Mouse (Mus musculus): ENCODE results near the gene Obsl1. TPM values are rescaled to one million over a fixed set of nuclear protein-coding genes. Genes with fewer than 3 reads are reported as not detected.

The Obsl1 gene
- polyA plus RNA-seq, 1 experiment: 6.2 TPM

DNA sequence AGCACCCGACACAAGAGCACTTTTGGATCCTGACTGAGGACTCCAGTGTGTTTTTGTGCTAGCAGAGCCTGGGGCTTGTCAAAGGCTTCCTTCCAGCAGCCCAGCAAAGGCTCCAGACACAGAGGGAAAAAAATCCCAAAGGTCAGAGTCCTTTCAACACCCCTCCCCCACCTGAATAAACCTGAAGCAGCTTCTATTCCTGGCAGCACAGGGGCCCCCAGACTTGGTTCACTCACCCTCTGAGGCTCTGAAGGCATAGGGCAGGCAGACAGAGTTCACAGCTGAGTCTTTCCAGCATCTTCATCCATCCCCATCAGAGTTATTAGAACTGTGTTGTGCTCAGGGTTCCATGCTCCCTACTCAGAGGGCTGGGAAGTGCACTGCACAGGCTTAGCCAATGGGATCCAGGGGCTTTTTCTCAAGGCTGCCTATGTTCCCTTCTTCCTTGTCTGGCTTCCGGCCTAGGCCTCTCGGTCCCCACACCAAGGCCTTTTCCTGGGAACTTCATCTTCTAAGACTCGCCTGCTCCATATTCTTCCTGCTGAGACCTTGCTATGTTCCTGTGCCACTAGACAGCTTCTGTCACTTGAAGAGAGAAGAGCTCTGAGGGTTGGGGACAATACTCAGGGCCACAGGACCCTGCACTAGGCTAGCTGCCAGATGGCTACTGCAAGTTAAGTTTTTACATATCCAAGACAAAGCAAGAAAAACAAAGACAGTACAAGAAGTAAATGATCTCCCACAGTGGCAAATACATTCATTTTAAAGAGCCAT is 5.4 kb upstream of the Obsl1 start:
- WGBS: 76% methylated on average over 4 of the region's 4 CpGs
- Histone ChIP-seq H3K27ac (ENCODE audit: control insufficient read depth, insufficient read depth, low read depth, low read length, poor library complexity) (no peak overlapping the region), H3K4me1 (ENCODE audit: control insufficient read depth, insufficient read depth, low read length) (no peaks in the 10 kb centered on the region), H3K4me3 (replicated peaks; ENCODE audit: control insufficient read depth, low read depth, low read length) (no peak overlapping the region)
- TF ChIP-seq CTCF (IDR thresholded peaks at IDR 0.05; ENCODE audit: control insufficient read depth, insufficient read depth, low read length): no peak
- TF ChIP-seq POLR2A (IDR thresholded peaks at IDR 0.05; ENCODE audit: borderline replicate concordance, control insufficient read depth, low read depth, low read length): no peak

DNA sequence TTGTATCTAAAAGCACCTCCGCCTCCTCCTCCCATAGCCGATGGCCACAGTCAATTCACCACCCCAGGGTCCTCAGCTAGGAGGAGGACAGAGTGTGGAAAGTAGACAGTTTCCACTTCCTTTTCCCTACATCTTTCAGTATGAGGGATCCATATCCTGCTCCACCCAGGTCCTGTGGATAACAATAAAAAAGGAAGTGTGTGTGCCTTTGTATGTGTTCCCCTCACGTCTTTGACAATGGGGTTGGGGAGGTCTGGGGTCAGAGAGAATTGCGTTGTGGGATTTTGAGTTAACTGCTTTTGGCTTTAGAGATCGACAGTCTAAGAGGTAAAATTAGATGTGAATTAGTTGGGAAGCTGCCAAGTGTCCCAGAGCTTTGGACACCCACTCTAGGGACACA is 3.9 kb upstream of the Obsl1 start:
- H3K4me1 ChIP-seq (ENCODE audit: control insufficient read depth, insufficient read depth, low read length): no peaks in the 10 kb centered on the region
- TF ChIP-seq CTCF (IDR thresholded peaks at IDR 0.05; ENCODE audit: control insufficient read depth, insufficient read depth, low read length) (no peak), POLR2A (IDR thresholded peaks at IDR 0.05; ENCODE audit: borderline replicate concordance, control insufficient read depth, low read depth, low read length) (no peak)
- H3K27ac ChIP-seq (ENCODE audit: control insufficient read depth, insufficient read depth, low read depth, low read length, poor library complexity): no peak overlapping the region
- no peak overlapping the region for H3K4me3 ChIP-seq (replicated peaks; ENCODE audit: control insufficient read depth, low read depth, low read length)
- WGBS: 50% methylated on average over 5 of the region's 5 CpGs

DNA sequence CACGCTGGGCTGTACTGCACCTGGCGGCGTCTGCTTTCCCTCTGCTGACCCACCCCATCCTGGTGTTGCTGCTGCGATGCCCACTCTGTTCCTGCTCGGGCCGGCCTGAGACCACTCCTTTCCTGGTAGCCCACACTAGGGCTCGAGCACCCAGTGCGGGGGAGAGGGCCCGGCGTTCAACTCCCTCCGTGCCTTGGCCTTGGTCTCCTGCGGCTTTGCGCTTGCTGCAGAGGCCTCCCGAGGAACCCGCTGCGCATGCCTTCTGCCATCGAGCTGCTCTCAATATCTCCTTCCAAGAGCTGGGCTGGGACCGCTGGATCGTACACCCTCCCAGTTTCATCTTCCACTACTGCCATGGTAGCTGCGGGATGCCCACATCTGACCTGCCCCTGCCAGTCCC is 3.3 kb upstream of the Obsl1 start:
- no peak overlapping the region; the same call in 1 of the 2 replicates for H3K27ac ChIP-seq (ENCODE audit: control insufficient read depth, insufficient read depth, low read depth, low read length, poor library complexity)
- no peak overlapping the region for H3K4me3 ChIP-seq (replicated peaks; ENCODE audit: control insufficient read depth, low read depth, low read length)
- no peaks in the 10 kb centered on the region for H3K4me1 ChIP-seq (ENCODE audit: control insufficient read depth, insufficient read depth, low read length)
- WGBS: 79% methylated on average over 20 of the region's 20 CpGs
- TF ChIP-seq CTCF (IDR thresholded peaks at IDR 0.05; ENCODE audit: control insufficient read depth, insufficient read depth, low read length): no peak
- no peak for TF ChIP-seq POLR2A (IDR thresholded peaks at IDR 0.05; ENCODE audit: borderline replicate concordance, control insufficient read depth, low read depth, low read length)

DNA sequence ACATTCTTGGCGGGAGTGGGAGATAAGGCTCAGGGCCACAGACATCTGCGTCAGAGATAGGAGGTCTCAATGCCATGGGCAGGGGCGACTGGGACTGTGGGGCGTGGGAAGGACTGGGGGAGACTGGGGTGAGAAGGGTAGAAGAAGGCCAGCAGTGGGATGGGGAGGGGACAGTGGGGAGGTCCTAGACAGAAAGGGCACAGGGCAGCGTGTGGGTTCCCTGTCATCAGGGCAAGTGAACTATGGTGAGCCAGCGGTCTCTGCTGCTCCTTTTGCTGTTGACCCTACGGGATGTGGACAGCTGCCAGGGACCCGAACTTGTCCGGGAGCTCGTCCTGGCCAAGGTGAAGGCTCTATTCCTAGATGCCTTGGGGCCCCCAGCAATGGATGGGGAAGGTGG is 754 bp upstream of the Obsl1 start, which contains the start of gene Inha:
TSS of gene Inha (plus strand) at position 72 of the 400 bp plus-strand sequence.
- 74% methylated on average over 10 of the region's 10 CpGs for WGBS
- no peak for TF ChIP-seq POLR2A (IDR thresholded peaks at IDR 0.05; ENCODE audit: borderline replicate concordance, control insufficient read depth, low read depth, low read length)
- no peak for TF ChIP-seq CTCF (IDR thresholded peaks at IDR 0.05; ENCODE audit: control insufficient read depth, insufficient read depth, low read length)
- Histone ChIP-seq H3K4me1 (ENCODE audit: control insufficient read depth, insufficient read depth, low read length) (no peaks in the 10 kb centered on the region), H3K27ac (ENCODE audit: control insufficient read depth, insufficient read depth, low read depth, low read length, poor library complexity) (no peak within 1 kb of the TSS; the same call in 1 of the 2 replicates), H3K4me3 (replicated peaks; ENCODE audit: control insufficient read depth, low read depth, low read length) (no peak within 1 kb of the TSS)

DNA sequence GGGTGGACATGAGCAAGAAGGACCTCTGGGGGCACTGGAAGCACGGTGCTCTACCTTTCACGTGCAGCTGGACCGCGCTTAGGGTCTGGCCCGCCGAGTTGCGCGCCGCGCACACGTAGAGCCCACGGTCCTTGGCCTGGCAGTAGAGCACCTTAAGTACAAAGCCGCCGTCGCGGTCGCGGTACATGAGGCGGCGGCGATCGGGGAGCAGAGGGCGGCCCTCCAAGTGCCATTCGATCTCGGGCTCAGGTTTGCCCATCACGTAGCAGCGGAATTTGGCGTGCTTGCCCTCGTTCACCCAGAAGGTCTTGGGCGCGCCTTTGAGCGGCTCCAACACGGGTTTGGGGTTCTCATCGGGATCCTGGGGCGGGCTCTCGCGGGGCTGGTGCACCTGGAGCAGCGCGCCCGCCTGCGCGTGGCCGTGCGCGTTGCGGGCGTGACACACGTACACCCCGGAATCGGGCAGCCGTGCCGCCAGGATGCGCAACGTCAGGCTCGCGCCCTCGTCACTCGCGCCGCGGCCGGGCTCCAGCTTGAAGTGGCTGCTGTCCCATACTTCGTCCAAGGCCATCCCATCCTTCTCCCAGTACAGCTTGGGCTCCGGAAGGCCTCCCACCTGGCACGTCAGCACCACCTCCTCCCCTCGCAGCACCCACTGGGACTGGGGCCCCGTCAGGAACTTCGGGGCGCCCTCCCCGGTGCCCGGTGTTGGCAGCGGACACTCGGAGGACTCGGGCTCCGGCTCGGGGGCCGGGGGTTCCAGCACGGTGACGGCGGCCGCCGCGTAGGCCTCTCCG is 895 bp downstream of the Obsl1 start:
- Histone ChIP-seq H3K4me3 (replicated peaks; ENCODE audit: control insufficient read depth, low read depth, low read length) (no peak overlapping the region), H3K27ac (ENCODE audit: control insufficient read depth, insufficient read depth, low read depth, low read length, poor library complexity) (no peak overlapping the region; the same call in 1 of the 2 replicates), H3K4me1 (ENCODE audit: control insufficient read depth, insufficient read depth, low read length) (no peaks in the 10 kb centered on the region)
- WGBS: 1% methylated on average over 84 of the region's 84 CpGs
- TF ChIP-seq POLR2A (IDR thresholded peaks at IDR 0.05; ENCODE audit: borderline replicate concordance, control insufficient read depth, low read depth, low read length): no peak
- no peak for TF ChIP-seq CTCF (IDR thresholded peaks at IDR 0.05; ENCODE audit: control insufficient read depth, insufficient read depth, low read length)

DNA sequence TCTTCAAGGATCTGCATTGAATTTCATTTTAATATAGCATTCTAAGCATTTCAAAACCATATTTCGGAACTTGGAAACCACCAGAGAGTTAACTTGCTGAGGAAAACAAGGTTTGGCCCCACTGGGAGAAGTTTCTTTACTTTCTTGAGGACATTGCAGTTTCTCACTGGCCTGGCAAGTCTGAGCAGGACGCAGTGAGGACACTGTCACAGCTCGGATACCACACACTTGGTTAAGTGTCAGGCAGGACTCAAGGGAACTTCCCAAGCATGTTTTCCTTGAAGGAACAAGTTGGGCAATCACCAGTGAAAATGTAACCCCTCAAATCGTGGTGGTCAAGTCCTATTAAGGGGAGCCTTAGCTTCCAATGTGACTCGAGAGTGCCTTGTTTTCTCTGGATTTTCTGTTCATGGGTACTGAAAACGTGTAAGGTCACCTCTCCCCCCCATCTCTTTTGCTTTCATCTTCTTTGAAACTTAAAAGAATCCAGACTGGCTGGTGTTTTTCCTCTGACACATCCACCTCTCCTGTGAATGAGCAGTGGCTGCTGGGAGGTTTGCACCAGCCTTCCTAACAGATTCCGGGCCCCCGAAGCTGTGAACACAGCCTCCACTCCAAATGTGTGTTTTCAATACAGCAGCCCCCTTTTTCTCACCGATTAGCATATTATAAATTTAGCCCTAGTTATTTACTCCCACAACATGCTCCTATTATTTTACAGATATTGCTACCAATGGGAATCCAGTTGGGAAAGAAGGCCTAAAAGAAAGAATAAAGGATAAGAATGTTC is 1.8 kb downstream of the Obsl1 start:
- Histone ChIP-seq H3K27ac (ENCODE audit: control insufficient read depth, insufficient read depth, low read depth, low read length, poor library complexity) (no peak overlapping the region), H3K4me1 (ENCODE audit: control insufficient read depth, insufficient read depth, low read length) (no peaks in the 10 kb centered on the region), H3K4me3 (replicated peaks; ENCODE audit: control insufficient read depth, low read depth, low read length) (no peak overlapping the region)
- TF ChIP-seq POLR2A (IDR thresholded peaks at IDR 0.05; ENCODE audit: borderline replicate concordance, control insufficient read depth, low read depth, low read length) (no peak), CTCF (IDR thresholded peaks at IDR 0.05; ENCODE audit: control insufficient read depth, insufficient read depth, low read length) (no peak)
- WGBS: 75% methylated on average over 9 of the region's 9 CpGs

DNA sequence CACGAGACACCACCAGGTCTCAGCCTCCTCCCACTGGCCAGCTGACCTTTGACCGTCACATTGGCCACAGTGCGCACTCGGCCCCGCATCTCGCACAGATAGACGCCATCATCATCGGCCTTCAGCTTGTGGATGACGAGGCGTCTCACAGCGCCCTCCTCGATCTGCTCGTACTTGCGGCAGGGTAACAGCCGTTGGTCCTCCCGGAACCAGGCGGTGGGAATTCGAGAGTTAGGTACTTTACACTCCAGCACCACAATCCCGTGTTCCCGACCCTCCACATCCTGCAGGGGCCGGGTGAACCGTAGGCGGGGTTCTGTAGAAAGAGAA is 2.6 kb downstream of the Obsl1 start:
- Histone ChIP-seq H3K4me3 (replicated peaks; ENCODE audit: control insufficient read depth, low read depth, low read length) (no peak overlapping the region), H3K27ac (ENCODE audit: control insufficient read depth, insufficient read depth, low read depth, low read length, poor library complexity) (no peak overlapping the region), H3K4me1 (ENCODE audit: control insufficient read depth, insufficient read depth, low read length) (no peaks in the 10 kb centered on the region)
- 86% methylated on average over 23 of the region's 23 CpGs for whole genome bisulfite sequencing
- TF ChIP-seq CTCF (IDR thresholded peaks at IDR 0.05; ENCODE audit: control insufficient read depth, insufficient read depth, low read length): no peak
- no peak for TF ChIP-seq POLR2A (IDR thresholded peaks at IDR 0.05; ENCODE audit: borderline replicate concordance, control insufficient read depth, low read depth, low read length)
